Mouse (Mus musculus) gonadal fat pad, adult 2 months (tissue): ENCODE measurements at regions not wholly inside any gene's neighbourhood (a gene's known extent, or its start where the extent isn't known, plus 50 kb on each side); places are given as distances from the start of the nearest gene placed in this dataset.
"Not testable (repeated sequence)": the region's sequence is repeated elsewhere in the genome, so short reads cannot be mapped to it uniquely, and the experiment has no call there.

Experiments
- DNase-seq: peaks from one replicate; pipeline ENCODE4 v3.0.0-alpha.2; 2012; ENCODE audit warnings: low read depth

DNA sequence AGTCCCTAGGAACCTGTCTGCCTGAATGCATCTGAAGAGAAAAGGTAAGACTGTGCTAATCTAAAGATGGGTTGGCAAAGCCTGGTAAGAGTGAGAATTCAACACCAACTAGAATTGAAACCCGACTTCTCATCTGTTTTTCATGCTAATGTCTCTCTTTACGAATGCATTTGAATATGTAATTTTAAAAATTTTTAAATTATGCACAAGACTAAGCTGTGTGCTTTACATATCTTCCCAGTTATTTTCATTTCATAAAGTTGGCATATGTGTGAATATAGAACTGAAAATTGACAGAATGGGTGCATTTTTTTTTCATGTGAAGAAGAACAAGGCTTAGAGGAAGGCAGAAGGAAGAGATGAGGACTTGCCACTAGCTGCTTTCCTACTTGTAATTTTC, 267.2 kb upstream of the Ube2e3 start:
- DNase-seq: no peak

DNA sequence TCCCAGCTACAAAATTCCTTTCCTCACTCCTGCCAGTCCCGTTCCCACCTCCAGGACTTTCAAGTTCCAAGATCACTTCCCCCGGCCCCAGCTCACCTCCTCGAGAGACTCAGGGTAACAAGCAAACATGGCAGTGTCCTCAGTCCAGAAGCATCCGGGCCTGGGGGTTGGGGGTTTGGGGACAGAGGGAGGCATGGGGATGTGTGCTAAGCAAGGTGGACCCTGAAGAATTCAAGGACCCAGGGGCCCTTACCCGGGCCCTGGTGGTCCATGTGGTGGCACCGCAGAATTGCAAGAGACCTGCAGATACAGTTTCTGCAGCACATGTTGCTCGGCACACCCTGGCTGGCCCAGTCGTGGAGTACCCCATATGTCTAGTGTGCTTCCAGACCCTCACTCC, 269.9 kb upstream of the Ube2e3 start:
- no peak for DNase-seq

DNA sequence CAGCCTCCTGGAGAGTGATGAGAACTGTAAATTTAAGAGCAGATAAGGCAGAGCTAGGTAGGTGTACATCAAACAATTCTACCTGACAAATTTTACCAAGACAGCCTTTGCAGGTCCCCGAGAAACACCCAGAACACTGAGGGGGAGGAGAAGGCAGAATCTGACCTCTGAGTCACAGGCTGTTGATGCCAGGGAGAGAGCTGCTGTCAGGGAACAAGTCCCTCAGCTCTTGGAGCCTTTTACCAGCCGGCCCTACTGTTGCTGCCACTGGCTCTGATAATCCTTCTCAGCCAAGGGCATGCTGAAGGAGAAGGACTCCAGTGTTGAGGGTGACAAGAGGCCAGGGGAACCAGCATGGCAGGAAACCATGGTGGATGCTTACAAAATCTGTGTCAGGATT, 271.7 kb upstream of the Ube2e3 start:
- no peak for DNase-seq

DNA sequence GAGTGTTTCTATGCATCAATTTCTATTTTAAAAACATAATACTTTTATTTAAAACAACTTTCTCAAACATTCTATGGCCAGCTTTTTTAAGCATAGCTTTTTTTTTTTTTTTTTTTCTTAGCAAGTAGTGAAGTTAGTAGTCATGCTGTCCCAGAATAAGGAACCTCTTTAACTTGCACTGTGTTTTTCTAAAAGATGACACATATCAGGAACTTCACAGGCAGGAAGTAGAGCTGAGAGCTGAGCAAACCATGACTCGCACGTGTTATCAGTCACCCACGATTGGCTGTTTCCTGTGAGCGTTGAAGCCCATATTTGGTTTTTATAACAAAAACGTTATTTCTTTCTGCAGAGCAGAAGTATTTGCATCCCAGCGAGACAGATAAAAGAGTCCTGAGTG, 287.9 kb upstream of the Ube2e3 start:
- DNase-seq: no peak

DNA sequence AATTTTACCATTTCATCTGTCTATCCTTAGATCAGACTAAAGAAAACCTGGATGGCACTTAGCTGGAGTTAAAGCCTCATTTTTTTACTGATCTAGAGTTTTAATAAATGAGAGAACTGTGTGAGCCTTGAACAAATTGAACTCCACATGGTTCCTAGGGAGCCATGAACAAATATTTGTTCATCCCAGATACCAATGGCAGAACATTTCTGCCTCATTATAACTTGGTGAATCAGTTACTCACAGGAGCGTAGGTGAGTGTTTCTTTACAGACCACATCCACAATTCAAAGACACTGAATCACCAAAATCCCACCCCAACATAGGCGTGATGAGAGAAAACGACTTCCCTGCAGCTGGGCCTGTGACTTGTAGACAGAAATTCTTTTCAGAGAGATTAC, 295.4 kb upstream of the Ube2e3 start:
- no peak for DNase-seq

DNA sequence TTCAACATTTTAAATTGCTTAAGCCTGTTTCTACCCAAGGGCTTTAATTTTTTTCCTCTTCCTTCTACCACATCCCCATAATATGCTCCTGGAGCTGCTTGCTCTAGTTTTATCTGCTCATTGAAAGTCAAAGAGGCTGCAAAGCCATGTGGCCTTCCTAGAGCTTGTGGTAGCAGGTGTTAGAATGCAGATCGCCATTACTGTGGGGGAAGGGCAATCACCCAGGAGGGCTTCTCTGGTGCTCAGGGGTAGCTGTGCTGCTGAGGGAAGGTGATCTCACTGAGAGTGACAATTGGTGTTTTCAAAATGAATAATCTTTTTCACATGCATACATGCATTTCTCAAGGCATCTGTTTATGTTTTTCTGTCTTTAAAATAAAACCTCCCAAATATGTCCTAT, 309.8 kb upstream of the Ube2e3 start:
- DNase-seq: no peak

DNA sequence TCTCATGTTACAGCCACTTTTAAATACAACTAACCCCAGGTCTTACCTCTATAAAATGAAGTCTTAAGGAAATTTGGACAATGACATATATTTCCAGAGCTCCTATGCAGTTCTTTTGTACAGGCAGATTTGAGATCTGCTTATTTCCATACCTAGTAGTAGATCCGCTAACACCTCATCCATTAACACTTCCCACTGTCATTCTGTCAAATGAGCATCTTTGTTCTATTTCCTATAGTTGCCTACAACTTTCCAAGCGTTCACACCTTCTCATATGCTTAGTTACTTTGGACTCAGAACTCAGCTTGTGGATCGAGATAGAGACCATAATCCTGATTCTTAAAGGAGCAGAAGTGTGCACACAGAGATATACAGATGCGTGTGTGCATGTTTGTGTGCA, 316.8 kb upstream of the Ube2e3 start:
- no peak for DNase-seq

DNA sequence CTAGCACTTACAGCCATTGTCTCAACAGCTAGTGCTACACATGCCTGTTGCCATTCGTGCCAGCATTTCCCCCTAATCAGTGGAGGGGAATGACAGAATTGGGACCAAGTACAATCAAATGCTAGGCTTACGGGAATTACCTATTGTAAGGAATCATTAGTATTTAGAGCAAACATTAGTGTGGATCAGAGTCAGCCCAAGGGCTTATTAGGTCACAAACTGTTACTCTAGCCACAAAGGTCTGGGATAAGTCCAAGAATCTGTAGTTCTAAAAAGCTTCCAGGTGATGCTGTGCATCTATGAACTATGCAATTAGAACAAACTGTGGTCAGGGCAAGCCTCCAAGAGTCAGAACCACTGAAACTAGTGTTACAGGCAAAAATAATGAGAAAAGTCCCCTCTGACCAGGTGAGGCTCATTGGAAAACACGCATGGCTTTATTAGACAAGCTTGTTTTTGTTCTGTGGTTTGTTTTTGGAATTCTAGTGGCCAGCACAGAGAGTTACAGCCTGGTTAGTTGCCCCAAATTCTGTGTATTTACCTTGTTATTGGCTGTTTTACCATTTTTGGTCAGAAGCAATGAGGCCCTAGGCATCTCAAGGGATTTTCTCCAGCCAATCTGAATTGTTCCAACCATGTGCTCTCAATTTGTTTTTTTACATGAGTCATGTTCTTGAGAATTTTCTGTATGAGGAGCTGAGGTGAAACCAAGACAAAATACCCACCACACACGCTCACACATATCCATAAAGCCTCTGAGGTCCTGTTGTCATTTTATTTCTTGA, 319.0 kb upstream of the Ube2e3 start:
- no peak for DNase-seq

DNA sequence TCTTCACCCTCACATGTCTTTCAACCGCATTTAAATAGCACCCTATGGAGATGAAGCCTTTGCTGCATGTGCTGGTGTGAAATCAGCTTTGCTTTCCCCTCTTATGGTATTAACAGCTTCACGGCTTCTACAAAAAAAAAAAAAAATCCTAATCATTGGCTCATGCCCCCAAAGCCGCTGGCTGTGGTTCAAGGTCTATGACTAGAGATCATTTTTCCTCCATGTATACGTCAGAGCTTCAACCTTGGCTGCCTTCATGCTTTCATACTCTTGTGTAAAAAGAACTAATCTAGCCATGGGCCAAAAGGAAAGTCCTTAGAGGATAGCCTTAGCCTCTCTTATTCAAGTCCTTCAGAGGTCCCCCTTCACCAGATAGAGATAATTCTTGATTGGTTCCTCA, 320.6 kb upstream of the Ube2e3 start:
- DNase-seq: no peak

DNA sequence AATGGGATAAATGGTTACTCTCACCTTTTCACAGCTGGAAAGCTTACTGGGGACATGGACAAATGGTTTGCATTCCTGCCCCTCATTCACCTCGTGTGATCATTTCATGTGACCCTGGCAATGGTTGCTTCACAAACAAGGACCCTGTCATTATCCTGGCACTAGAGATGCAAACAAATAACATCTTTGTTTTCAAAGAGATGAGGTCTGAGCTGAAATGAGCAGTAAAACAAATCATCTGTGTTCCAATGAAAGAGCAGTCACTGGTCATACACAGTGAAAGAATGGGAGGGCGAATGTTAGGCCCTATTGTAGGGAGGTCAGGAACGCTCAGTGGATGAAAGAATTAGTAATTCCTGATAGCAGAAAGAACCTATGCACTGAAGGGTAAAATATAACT, 327.5 kb upstream of the Ube2e3 start:
- DNase-seq: no peak

DNA sequence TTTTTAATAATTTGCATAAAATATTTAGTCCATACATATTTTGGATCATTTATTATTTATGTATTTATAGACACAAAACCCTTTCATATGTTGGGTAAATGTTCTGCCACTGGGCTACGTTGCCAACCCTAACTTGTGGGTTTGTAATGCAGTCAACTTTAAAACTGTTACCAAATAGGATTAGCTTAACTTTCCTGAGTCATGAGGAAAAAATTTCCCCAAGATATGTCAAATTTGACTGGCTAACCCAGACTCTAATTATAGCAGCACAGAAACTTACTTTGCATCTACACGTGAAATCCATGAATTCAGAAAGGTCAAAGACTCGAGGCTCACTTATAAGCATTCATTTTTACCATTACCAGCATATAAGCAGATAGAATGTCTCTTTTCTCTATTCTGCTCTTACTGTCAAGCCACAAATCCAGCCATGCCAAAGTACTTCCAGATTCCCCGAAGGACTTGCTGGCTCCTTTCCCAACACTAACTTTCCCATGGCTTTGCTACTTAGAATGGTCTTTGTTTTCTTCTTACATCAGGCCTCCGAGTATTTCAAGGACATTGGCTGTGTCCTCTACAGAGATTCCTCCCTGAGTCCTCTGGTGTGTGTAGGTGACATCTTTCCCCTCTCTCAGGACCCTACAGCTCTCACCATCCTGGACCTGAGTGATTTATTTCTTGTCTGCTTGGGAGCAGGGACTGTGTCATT, 328.2 kb upstream of the Ube2e3 start:
- DNase-seq: no peak

DNA sequence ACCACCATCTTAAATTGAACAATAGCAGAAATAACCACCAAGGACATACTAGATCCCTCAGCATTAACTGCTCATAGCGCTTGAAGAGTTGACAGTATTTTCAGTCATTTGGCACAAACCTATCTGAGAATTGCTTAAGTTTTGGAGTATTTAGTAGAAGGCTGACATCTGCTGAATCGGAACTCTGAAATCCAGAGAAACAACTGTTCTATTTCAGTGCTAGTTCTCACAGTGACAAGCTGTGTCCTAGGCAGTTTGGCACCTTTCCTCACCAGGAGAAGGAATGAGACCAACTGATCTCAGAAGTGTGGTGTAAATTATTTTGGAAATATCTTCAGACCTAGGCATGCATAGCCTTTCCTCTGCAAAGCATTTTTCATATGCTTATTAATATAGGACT, 330.4 kb upstream of the Ube2e3 start:
- DNase-seq: no peak

DNA sequence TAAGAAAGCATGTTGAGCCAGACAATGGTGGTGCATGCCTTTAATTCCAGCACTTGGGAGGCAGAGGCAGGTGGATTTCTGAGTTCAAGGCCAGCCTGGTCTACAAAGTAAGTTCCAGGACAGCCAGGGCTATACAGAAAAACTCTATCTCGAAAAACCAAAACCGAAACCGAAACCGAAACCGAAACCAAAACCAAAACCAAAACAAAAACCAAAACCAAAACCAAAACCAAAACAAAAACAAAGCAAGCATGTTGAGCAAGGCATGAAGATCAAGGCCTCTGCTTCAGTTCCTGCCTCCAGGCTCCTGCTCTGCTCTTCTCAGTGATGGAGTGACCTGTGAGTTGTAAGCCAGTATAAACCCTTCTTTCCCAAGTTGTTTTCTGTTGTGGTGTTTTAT, 334.0 kb upstream of the Ube2e3 start:
- not testable (repeated sequence) for DNase-seq

DNA sequence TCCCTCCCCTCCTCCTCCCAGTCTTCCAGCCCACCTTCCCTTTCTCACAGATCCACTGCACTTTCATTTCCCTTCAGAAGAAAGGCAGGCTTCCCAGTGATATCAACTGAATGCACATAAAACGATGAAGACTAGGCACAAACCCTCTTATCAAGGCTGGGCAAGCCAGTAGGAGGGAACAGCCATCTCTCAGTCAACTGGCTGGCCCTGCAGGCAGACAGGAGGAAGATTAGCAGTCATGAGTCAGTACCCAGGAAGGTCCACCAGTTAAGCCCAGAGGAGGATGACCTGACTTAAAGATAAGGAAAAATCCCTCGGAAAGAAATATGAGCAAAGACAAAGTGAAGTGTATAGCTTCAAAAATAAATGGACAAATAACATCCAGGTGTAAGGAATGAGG, 337.4 kb upstream of the Ube2e3 start:
- DNase-seq: no peak

DNA sequence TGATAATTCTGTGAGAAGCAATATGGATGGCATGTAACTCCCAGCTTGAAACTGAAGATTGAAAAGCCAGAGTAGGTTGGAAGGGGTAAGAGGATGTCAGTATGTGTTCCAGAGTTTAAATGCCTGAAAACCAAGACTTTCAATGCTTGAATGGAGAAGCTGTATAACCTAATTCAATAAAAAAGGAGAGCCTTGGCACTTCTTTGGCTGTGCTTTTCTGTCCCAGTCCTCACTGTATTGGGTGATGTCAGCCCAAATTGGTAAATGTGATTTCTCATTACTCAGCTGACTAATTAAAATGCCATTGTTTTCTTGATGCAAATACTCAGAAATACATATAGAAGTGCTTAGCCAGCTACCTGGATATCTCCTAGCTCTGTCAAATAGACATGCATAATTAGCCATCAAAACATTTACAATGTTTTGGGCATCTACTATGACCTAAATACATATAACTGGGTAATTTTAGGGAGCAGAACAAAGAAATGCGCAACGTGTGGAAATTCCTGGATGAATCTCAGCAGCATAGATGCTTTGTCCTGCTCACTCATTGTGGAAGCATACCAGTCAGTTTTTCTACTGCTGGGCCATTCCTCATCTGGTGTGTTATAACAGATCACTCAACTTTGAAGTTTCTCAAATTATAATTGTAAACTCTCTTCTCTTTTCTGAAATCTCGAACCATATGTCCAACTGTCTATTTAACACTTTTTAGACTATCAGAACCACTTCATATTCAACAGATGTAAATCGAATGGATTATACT, 347.5 kb upstream of the Ube2e3 start:
- no peak for DNase-seq

DNA sequence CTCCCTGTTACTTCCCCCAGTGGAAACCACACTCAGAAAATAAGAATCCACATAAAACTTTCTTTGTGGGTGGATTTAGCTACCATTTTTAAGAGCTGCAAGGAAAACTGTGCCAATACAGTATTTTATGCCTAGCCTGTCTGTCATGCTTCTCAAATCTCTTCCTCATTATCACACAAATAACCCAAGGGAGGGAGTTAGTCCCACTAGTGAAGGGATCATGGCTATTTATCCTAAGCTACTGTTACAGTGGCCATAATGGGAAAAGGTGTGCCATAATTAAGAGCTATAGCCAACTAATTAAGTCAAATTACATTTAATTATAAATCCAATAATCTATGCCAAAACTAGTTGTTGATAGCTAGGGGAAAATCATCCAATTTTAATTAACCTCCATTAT, 374.8 kb upstream of the Ube2e3 start:
- DNase-seq: no peak

DNA sequence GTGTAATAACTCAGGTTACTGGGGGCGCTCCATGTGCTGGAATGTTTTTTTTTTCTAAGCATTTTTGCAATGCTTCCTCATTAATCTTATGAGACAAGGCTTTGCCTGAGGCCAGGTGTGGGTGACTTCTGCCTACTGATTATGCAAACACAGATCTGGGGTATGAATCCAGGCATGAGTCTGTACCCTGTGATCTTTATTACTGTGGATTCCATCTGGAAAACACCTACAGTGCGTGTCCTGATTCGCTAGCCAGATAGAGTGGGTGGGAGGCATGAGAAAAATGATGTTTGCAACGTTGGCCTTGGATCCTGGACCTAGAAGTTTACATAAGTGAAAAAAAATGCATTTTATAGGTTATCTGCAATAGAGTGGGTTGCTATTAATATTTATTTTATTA, 387.9 kb upstream of the Ube2e3 start:
- no peak for DNase-seq

DNA sequence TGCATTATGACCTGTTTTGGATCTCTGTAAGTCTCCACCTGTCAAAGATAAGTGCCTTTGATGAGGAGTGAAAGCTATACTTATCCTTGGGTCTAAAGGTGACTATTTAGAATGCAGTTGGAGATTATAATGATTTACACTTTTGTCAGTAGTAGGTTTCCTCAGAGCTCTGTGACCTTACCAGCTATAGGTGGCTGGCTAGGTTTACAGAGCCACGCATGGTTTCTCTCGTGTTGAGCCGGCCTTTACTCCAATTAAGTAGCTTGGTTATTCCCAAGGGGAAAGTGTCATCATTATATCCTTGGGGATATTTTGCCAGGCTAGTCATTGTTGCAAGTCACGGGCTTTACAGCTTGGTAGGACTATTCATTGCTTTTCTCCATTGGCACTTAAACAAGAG, 408.5 kb upstream of the Ube2e3 start:
- no peak for DNase-seq

DNA sequence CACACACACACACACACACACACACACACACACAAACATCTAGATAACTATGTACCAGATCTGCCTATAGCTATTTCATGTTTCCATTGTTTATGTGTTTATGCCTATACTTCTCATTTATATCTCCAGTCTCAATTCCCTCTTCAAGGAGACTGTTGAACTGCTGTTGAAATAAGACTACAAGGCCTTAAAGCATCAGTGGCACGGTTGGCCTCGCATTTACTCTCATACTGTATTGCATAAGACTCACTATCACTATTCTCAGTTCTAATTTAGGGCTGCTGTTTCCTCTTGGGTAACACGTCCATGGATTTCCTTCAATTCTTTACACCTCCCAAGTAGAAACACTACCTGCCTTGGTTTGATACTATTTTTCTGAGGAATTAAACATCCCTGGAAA, 414.5 kb upstream of the Ube2e3 start:
- no peak for DNase-seq

DNA sequence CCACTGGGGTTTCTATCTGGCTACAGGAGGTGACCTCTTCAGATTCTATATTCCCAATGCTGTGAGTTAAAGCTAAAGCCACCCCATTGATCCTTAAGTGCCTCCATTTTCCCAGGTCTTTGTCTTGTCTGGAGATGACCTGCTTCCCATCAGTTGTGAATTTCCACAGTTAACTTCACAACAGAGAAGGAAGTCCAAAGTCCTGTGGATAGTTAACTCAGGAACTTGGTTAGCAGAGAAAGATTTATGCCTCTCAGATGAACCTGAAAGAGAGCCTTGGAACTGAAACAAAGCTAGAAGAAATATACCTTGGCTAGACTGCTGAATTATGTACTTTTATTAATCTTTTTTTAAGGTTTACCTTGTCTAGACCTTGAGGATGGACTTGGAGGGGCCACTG, 431.1 kb upstream of the Ube2e3 start:
- no peak for DNase-seq

DNA sequence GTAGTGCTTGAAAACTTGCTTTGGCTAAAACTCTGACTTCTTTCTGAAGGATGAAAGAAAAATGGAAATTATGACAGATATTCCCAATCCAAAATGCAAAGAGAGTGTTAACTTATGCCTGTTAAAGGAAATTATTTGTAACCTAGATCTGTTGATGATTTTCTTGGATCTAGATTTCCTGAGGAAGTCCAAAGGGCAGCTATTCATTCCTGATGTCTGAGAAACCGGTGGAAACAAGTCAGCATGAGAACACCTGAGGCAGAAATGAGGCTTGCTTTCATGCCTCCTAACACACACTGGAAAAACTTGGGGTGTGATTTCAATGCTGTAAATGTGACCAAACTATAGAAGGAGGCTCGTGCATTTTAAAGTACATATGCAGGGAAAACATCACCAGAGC, 432.9 kb upstream of the Ube2e3 start:
- DNase-seq: no peak

DNA sequence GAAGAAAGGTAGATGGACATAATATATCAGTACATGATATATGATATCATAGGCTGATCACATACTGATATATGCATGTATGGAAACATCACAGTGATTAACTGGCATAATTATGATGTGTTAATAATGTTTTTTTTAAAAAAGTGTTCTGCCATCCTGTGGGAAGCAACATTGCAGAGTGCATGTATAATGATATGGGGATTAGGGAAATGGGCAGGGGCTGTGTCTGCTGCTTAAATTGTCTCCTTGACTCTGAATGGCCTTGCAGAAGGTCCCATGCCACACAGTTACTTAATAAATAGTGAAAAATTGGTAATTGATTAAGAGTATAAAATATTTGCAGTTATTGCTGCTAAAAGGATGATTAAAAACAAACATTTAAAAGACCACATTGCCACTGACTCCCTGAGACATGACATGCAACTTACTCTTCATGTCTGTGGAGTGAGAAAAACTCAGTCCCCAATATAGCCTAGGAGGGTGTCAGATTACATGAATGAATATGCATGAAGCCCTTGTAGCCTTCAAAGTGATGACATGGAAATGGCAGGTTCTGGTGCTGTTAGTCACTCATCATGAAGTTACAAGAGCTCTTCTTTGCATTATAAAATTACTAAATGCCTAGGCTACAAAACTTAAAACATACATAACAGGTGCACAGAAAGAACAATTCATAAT, 440.1 kb upstream of the Ube2e3 start:
- DNase-seq: no peak
